Mouse (Mus musculus) forebrain, postnatal 0 days (tissue): Measurements from ENCODE around the gene Fam83e. TPM values are rescaled to one million over a fixed set of nuclear protein-coding genes. Genes with fewer than 3 reads are reported as not detected.

Experiments
- ATAC-seq: fragments of 200-750 bp; cut with Nextera tagmentation; 2 replicates; pipeline ENCODE4 v1.8.0; 2017; ENCODE audit warnings: mild to moderate bottlenecking, moderate library complexity
- DNase-seq: peaks from one replicate; pipeline ENCODE4 v3.0.0-alpha.2; 2015
- H3K27ac ChIP-seq: fragments of 300-500 bp; sonication (generic); 2 replicates; pipeline ENCODE4 v1.5.1; 2014; ENCODE audit warnings: low read depth, mild to moderate bottlenecking, antibody characterized with exemption, low read length, moderate library complexity, mixed read lengths
- H3K27me3 ChIP-seq: fragments of 300-500 bp; sonication (generic); 2 replicates; pipeline ENCODE4 v1.6.1; 2014; ENCODE audit warnings: mild to moderate bottlenecking, low read length, mixed read lengths; ENCODE audit not compliant: insufficient read depth
- H3K36me3 ChIP-seq: fragments of 300-500 bp; sonication (generic); 2 replicates; pipeline ENCODE4 v1.6.1; 2014; ENCODE audit warnings: mild to moderate bottlenecking, moderate library complexity; ENCODE audit not compliant: insufficient read depth
- H3K4me1 ChIP-seq: fragments of 300-500 bp; sonication (generic); 2 replicates; pipeline ENCODE4 v1.6.1; 2014; ENCODE audit warnings: antibody characterized with exemption; ENCODE audit not compliant: insufficient read depth
- H3K4me2 ChIP-seq: fragments of 300-500 bp; sonication (generic); 2 replicates; pipeline ENCODE4 v1.6.1; 2014; ENCODE audit warnings: low read depth, mild to moderate bottlenecking, moderate library complexity
- H3K4me3 ChIP-seq: fragments of 300-500 bp; sonication (generic); 2 replicates; pipeline ENCODE4 v1.5.1; 2014; ENCODE audit warnings: low read depth, low read length, mixed read lengths
- H3K9ac ChIP-seq: fragments of 300-500 bp; sonication (generic); 2 replicates; pipeline ENCODE4 v1.6.1; 2014; ENCODE audit warnings: mild to moderate bottlenecking
- H3K9me3 ChIP-seq: fragments of 300-500 bp; sonication (generic); 2 replicates; pipeline ENCODE4 v1.6.1; 2016; ENCODE audit warnings: low read length
- CTCF ChIP-seq: sonication (generic); IDR thresholded peaks from 2 replicates; pipeline ENCODE4 v1.5.1; 2016; ENCODE audit warnings: antibody characterized with exemption, control low read depth, low read depth
- WGBS: fragments of 180-500 bp; shearing (Covaris S2); extraction: QIAGEN DNeasy Blood & Tissue Kit; methylation state at CpG from one replicate; pipeline ENCODE4 v1.1.7; 2014; 5-methylcytosine and 5-hydroxymethylcytosine counted together
- polyA plus RNA-seq: library from polyadenylated mRNA; unstranded; fragments of >200 nt; fragmentation: Nextera tagmentation; extraction: Ambion mirVana; gene quantifications from 2 replicates; pipeline ENCODE4 v1.2.1, GENCODE M21; 2015
- total RNA-seq: library from RNA; depleted of rRNA; stranded (reverse); fragments of >200 nt; gene quantifications from 2 replicates; pipeline ENCODE4 v1.2.3, GENCODE M21; 2014

Gene Fam83e
- total and polyA plus RNA-seq, 2 experiments from 2014 or later: 0.33 TPM; not detected in 1

GRCm38 (mm10) chr7:45748110-45748509, 27.1 kb downstream of the Fam83e start:
- no peak overlapping the region for H3K4me3 ChIP-seq
- no peak overlapping the region for H3K27ac ChIP-seq
- no peaks in the 10 kb centered on the region for H3K27me3 ChIP-seq
- no peak for DNase-seq
- H3K9ac ChIP-seq: no peak overlapping the region
- 81% methylated on average over 7 of the region's 7 CpGs for WGBS
- no peaks in the 10 kb centered on the region for H3K4me1 ChIP-seq
- no peak overlapping the region for H3K4me2 ChIP-seq
- TF ChIP-seq CTCF: no peak
- H3K36me3 ChIP-seq: no peaks in the 10 kb centered on the region
- ATAC-seq: no peak
- H3K9me3 ChIP-seq: no peaks in the 10 kb centered on the region

GRCm38 (mm10) chr7:45749401-45749800, 28.4 kb downstream of the Fam83e start:
- Histone ChIP-seq H3K9ac (no peak overlapping the region), H3K4me3 (no peak overlapping the region), H3K27me3 (no peaks in the 10 kb centered on the region), H3K4me2 (no peak overlapping the region), H3K9me3 (no peaks in the 10 kb centered on the region), H3K36me3 (no peaks in the 10 kb centered on the region), H3K27ac (no peak overlapping the region), H3K4me1 (no peaks in the 10 kb centered on the region)
- no peak for ATAC-seq
- WGBS: 41% methylated on average over 10 of the region's 10 CpGs
- no peak for DNase-seq
- no peak for TF ChIP-seq CTCF

GRCm38 (mm10) chr7:45750162-45750561, 29.1 kb downstream of the Fam83e start:
- no peaks in the 10 kb centered on the region for H3K9me3 ChIP-seq
- no peak overlapping the region for H3K27ac ChIP-seq
- no peaks in the 10 kb centered on the region for H3K27me3 ChIP-seq
- no peak overlapping the region for H3K4me3 ChIP-seq
- no peak overlapping the region for H3K4me2 ChIP-seq
- 77% methylated on average over 9 of the region's 9 CpGs for WGBS
- no peaks in the 10 kb centered on the region for H3K36me3 ChIP-seq
- no peaks in the 10 kb centered on the region for H3K4me1 ChIP-seq
- no peak overlapping the region for H3K9ac ChIP-seq
- no peak for DNase-seq
- no peak for TF ChIP-seq CTCF
- no peak for ATAC-seq

- Histone ChIP-seq H3K36me3 (no peaks in the 10 kb centered on the region), H3K27me3 (peaks cover 11% of the 10 kb centered on the region; the same call in 1 of the 2 replicates), H3K27ac (no peak overlapping the region), H3K4me2 (no peak overlapping the region), H3K9me3 (no peaks in the 10 kb centered on the region), H3K4me3 (no peak overlapping the region), H3K4me1 (no peaks in the 10 kb centered on the region), H3K9ac (no peak overlapping the region)
- DNase-seq (no peak), ATAC-seq (no peak)
- TF ChIP-seq CTCF: no peak
- 57% methylated on average over 6 of the region's 6 CpGs for WGBS
These were observed 34.7 kb downstream of the Fam83e start for GRCm38 (mm10) chr7:45755703-45756102.

GRCm38 (mm10) chr7:45759400-45759799, 38.4 kb downstream of the Fam83e start:
- no peak for TF ChIP-seq CTCF
- no peak for DNase-seq
- no peak overlapping the region for H3K9ac ChIP-seq

GRCm38 (mm10) chr7:45760151-45760550, 39.1 kb downstream of the Fam83e start:
- H3K36me3 ChIP-seq: no peaks in the 10 kb centered on the region
- no peak overlapping the region for H3K9ac ChIP-seq
- H3K27me3 ChIP-seq: peaks cover 11% of the 10 kb centered on the region; the same call in 1 of the 2 replicates
- ATAC-seq: no peak
- no peak overlapping the region for H3K4me2 ChIP-seq
- no peaks in the 10 kb centered on the region for H3K9me3 ChIP-seq
- no peak for DNase-seq
- no peak for TF ChIP-seq CTCF
- 69% methylated on average over 5 of the region's 5 CpGs for WGBS
- no peak overlapping the region for H3K27ac ChIP-seq
- H3K4me3 ChIP-seq: no peak overlapping the region
- no peaks in the 10 kb centered on the region for H3K4me1 ChIP-seq

More at GRCm38 (mm10) chr7:45759400-45759799, 38.4 kb downstream of the Fam83e start:
- ATAC-seq: no peak
- Histone ChIP-seq H3K4me2 (no peak overlapping the region), H3K36me3 (no peaks in the 10 kb centered on the region), H3K27ac (no peak overlapping the region), H3K9me3 (no peaks in the 10 kb centered on the region), H3K27me3 (peaks cover 11% of the 10 kb centered on the region; the same call in 1 of the 2 replicates), H3K4me1 (no peaks in the 10 kb centered on the region), H3K4me3 (no peak overlapping the region)
- 11% methylated on average over 21 of the region's 27 CpGs for WGBS

GRCm38 (mm10) chr7:45765995-45766394, 45.0 kb downstream of the Fam83e start:
- no peak overlapping the region for H3K9ac ChIP-seq
- 67% methylated on average over 8 of the region's 8 CpGs for WGBS
- TF ChIP-seq CTCF: no peak
- H3K4me2 ChIP-seq: no peak overlapping the region
- H3K36me3 ChIP-seq: no peaks in the 10 kb centered on the region
- no peak for ATAC-seq
- no peaks in the 10 kb centered on the region for H3K9me3 ChIP-seq
- H3K27me3 ChIP-seq: no peaks in the 10 kb centered on the region
- no peak overlapping the region for H3K27ac ChIP-seq
- no peaks in the 10 kb centered on the region for H3K4me1 ChIP-seq
- DNase-seq: no peak
- no peak overlapping the region for H3K4me3 ChIP-seq

- ATAC-seq (no peak), DNase-seq (no peak)
- H3K9me3 ChIP-seq: no peaks in the 10 kb centered on the region
- 55% methylated on average over 7 of the region's 8 CpGs for WGBS
- H3K4me1 ChIP-seq: no peaks in the 10 kb centered on the region
- no peak for TF ChIP-seq CTCF
- no peaks in the 10 kb centered on the region for H3K36me3 ChIP-seq
- H3K4me3 ChIP-seq: no peak overlapping the region
- no peak overlapping the region for H3K4me2 ChIP-seq
- no peaks in the 10 kb centered on the region for H3K27me3 ChIP-seq
- H3K9ac ChIP-seq: no peak overlapping the region
- no peak overlapping the region for H3K27ac ChIP-seq
These were observed 45.8 kb downstream of the Fam83e start for GRCm38 (mm10) chr7:45766764-45767163.
